Mouse (Mus musculus): Measurements from ENCODE around the gene Hist1h2bh.
A peak's percentile ranks its signal among the peaks of the same experiment; 100 is the strongest.

Hist1h2bh gene

GRCm38 (mm10) chr13:23530901-23531875, 12.0 kb downstream of the Hist1h2bh start, which contains the start of gene Hist1h4h:
Gene Hist1h4h, plus strand, starts transcription at chr13:23531050.
- DNase-seq (ENCODE audit: low spot score): peak; percentile 98

GRCm38 (mm10) chr13:23530181-23530900, 12.9 kb downstream of the Hist1h2bh start:
- peak; percentile 80 for DNase-seq (ENCODE audit: low spot score)

- no peak for DNase-seq (ENCODE audit: low spot score)
These were observed 13.6 kb downstream of the Hist1h2bh start for GRCm38 (mm10) chr13:23529480-23530165.

GRCm38 (mm10) chr13:23529005-23529404, 14.2 kb downstream of the Hist1h2bh start:
- no peak for DNase-seq (ENCODE audit: low spot score)

- DNase-seq (ENCODE audit: low spot score): peak; percentile 96
These were observed 16.9 kb downstream of the Hist1h2bh start for GRCm38 (mm10) chr13:23526312-23526711.

- no peak for DNase-seq (ENCODE audit: low spot score)
These were observed 17.3 kb downstream of the Hist1h2bh start for GRCm38 (mm10) chr13:23525901-23526300.

- DNase-seq (ENCODE audit: low spot score): peak; percentile 63
These were observed 18.5 kb downstream of the Hist1h2bh start for GRCm38 (mm10) chr13:23524654-23525053.

GRCm38 (mm10) chr13:23523976-23524375, 19.2 kb downstream of the Hist1h2bh start:
- DNase-seq (ENCODE audit: low spot score): no peak

- peak; percentile 77 for DNase-seq (ENCODE audit: low spot score)
These were observed 21.5 kb downstream of the Hist1h2bh start for GRCm38 (mm10) chr13:23521703-23522102.

GRCm38 (mm10) chr13:23519416-23519815, 23.8 kb downstream of the Hist1h2bh start:
- peak; percentile 85 for DNase-seq (ENCODE audit: low spot score)

GRCm38 (mm10) chr13:23518885-23519284, 24.3 kb downstream of the Hist1h2bh start:
- DNase-seq (ENCODE audit: low spot score): peak; percentile 86

GRCm38 (mm10) chr13:23518295-23518603, 24.9 kb downstream of the Hist1h2bh start:
- no peak for DNase-seq (ENCODE audit: low spot score)

GRCm38 (mm10) chr13:23517603-23518294, 25.4 kb downstream of the Hist1h2bh start:
- peak; percentile 93 for DNase-seq (ENCODE audit: low spot score)

- DNase-seq (ENCODE audit: low spot score): peak; percentile 79
These were observed 26.2 kb downstream of the Hist1h2bh start for GRCm38 (mm10) chr13:23516822-23517602.

GRCm38 (mm10) chr13:23515826-23516620, 27.2 kb downstream of the Hist1h2bh start:
- no peak for DNase-seq (ENCODE audit: low spot score)

GRCm38 (mm10) chr13:23515281-23515680, 27.9 kb downstream of the Hist1h2bh start:
- no peak for DNase-seq (ENCODE audit: low spot score)

GRCm38 (mm10) chr13:23513517-23513916, 29.7 kb downstream of the Hist1h2bh start:
- no peak for DNase-seq (ENCODE audit: low spot score)

- DNase-seq (ENCODE audit: low spot score): no peak
These were observed 33.1 kb downstream of the Hist1h2bh start for GRCm38 (mm10) chr13:23510127-23510526.

- no peak for DNase-seq (ENCODE audit: low spot score)
These were observed 36.2 kb downstream of the Hist1h2bh start for GRCm38 (mm10) chr13:23506819-23507515.

Measured in layer of hippocampus, adult 11-12 months (tissue).